Mouse (Mus musculus): Measurements from ENCODE around the gene Glcci1. TPM values are rescaled to one million over a fixed set of nuclear protein-coding genes. Genes with fewer than 3 reads are reported as not detected.

Gene Glcci1
- total and polyA plus RNA-seq, 3 experiments: 1.8 to 31.1 (median 7.9) TPM

GRCm38 (mm10) chr6:8484437-8485275, 24.7 kb upstream of the Glcci1 start (continued):
- TF ChIP-seq ETS1 (IDR thresholded peaks at IDR 0.05; ENCODE audit: low read depth, low read length): peak; percentile 84
- no peak for TF ChIP-seq BHLHE40 (IDR thresholded peaks at IDR 0.05; ENCODE audit: borderline replicate concordance, low read depth, low read length)
- TF ChIP-seq SMC3 (IDR thresholded peaks at IDR 0.05; ENCODE audit: low read depth, low read length): no peak

GRCm38 (mm10) chr6:8485414-8486175, 23.8 kb upstream of the Glcci1 start:
- peaks cover 34 to 40% of the 10 kb centered on the region in 2 experiments for H3K4me1 ChIP-seq (ENCODE audit: control insufficient read depth in 1 of 2, insufficient read depth in 2 of 2, low read length in 2 of 2)
- peaks cover 0 to 41% of the 10 kb centered on the region in 2 experiments; a peak in 2 of 4 replicates for H3K36me3 ChIP-seq (ENCODE audit: control insufficient read depth in 1 of 2, insufficient read depth in 2 of 2, low read length in 2 of 2)
- peak overlapping the region; percentile 53 for H3K9ac ChIP-seq (ENCODE audit: control insufficient read depth, low read depth, low read length, poor library complexity, severe bottlenecking)
- H3K4me3 ChIP-seq (ENCODE audit: control insufficient read depth in 1 of 2, insufficient read depth in 1 of 2, low read depth in 2 of 2, low read length in 2 of 2): peak overlapping the region in 1 of 2 experiments; percentile 16; a peak in 1 of 4 replicates
- H3K9me3 ChIP-seq (replicated peaks; ENCODE audit: insufficient read depth, low read length): no peaks in the 10 kb centered on the region
- peak; percentile 52 for DNase-seq (ENCODE audit: low read depth, low spot score)
- no peaks in the 10 kb centered on the region for H3K27me3 ChIP-seq (ENCODE audit: control insufficient read depth in 1 of 2, insufficient read depth in 2 of 2, low read length in 2 of 2)
- no peaks in the 10 kb centered on the region; the same call in 1 of the 2 replicates for H3K79me2 ChIP-seq (ENCODE audit: control insufficient read depth, insufficient read depth, low read length, poor library complexity)
- H3K27ac ChIP-seq (ENCODE audit: control insufficient read depth, low read depth, low read length): peak overlapping the region; percentile 97
- TF ChIP-seq ETS1 (IDR thresholded peaks at IDR 0.05; ENCODE audit: low read depth, low read length) (peak; percentile 26; the same call in 1 of the 2 replicates), EP300 (IDR thresholded peaks at IDR 0.05; ENCODE audit: low read depth in 1 of 2, low read length in 2 of 2) (0 out of 4 replicates have a peak, but pooled peaks of 1 of the 2 experiments have one; percentile 7), MAFK (IDR thresholded peaks at IDR 0.05; ENCODE audit: borderline replicate concordance, low read depth, low read length) (no peak), TAL1 (IDR thresholded peaks at IDR 0.05; ENCODE audit: low read length) (no peak)

GRCm38 (mm10) chr6:8486391-8487043, 22.9 kb upstream of the Glcci1 start:
- peak overlapping the region; percentile 97 for H3K27ac ChIP-seq (ENCODE audit: control insufficient read depth, low read depth, low read length)
- H3K4me3 ChIP-seq (ENCODE audit: control insufficient read depth in 1 of 2, insufficient read depth in 1 of 2, low read depth in 2 of 2, low read length in 2 of 2): peak overlapping the region; percentile 42 to 48

More at GRCm38 (mm10) chr6:8486391-8487043, 22.9 kb upstream of the Glcci1 start:
- H3K9ac ChIP-seq (ENCODE audit: control insufficient read depth, low read depth, low read length, poor library complexity, severe bottlenecking): peak overlapping the region; percentile 53
- no peak for DNase-seq (ENCODE audit: low read depth, low spot score)
- no peaks in the 10 kb centered on the region for H3K27me3 ChIP-seq (ENCODE audit: control insufficient read depth in 1 of 2, insufficient read depth in 2 of 2, low read length in 2 of 2)
- H3K36me3 ChIP-seq (ENCODE audit: control insufficient read depth in 1 of 2, insufficient read depth in 2 of 2, low read length in 2 of 2): peaks cover 0 to 45% of the 10 kb centered on the region in 2 experiments; a peak in 2 of 4 replicates
- H3K4me1 ChIP-seq (ENCODE audit: control insufficient read depth in 1 of 2, insufficient read depth in 2 of 2, low read length in 2 of 2): peaks cover 36 to 44% of the 10 kb centered on the region in 2 experiments
- TF ChIP-seq POLR2A (IDR thresholded peaks at IDR 0.05; ENCODE audit: control insufficient read depth in 1 of 2, insufficient read depth in 1 of 2, low read depth in 1 of 2, low read length in 2 of 2, poor library complexity in 1 of 2) (peak in 1 of 2 experiments; percentile 42; a peak in 1 of 4 replicates), E2F4 (IDR thresholded peaks at IDR 0.05; ENCODE audit: borderline replicate concordance, low read depth, low read length) (no peak), NELFE (IDR thresholded peaks at IDR 0.05; ENCODE audit: low read depth, low read length) (no peak), CTCF (IDR thresholded peaks at IDR 0.05 in 2 of 3, conservative IDR thresholded peaks at IDR 0.05 in 1 of 3; ENCODE audit: control insufficient read depth in 1 of 3, insufficient read depth in 1 of 3, low read depth in 2 of 3, low read length in 3 of 3, poor library complexity in 1 of 3, severe bottlenecking in 1 of 3) (0 out of 6 replicates have a peak, but pooled peaks of 1 of the 3 experiments have one; percentile 9), SIN3A (IDR thresholded peaks at IDR 0.05; ENCODE audit: low read length) (no peak), ZKSCAN1 (IDR thresholded peaks at IDR 0.05; ENCODE audit: low read depth, low read length) (no peak)
- H3K79me2 ChIP-seq (ENCODE audit: control insufficient read depth, insufficient read depth, low read length, poor library complexity): no peaks in the 10 kb centered on the region; the same call in 1 of the 2 replicates
- no peaks in the 10 kb centered on the region for H3K9me3 ChIP-seq (replicated peaks; ENCODE audit: insufficient read depth, low read length)

Data from MEL (cell line).